Mouse (Mus musculus) ES-Bruce4 (cell line): Measurements from ENCODE around the gene Zranb3.

Experiments used
- CTCF ChIP-seq: IDR thresholded peaks from one replicate; pipeline ENCODE4 v1.8.1; 2011; ENCODE audit warnings: low read depth, low read length
- POLR2A ChIP-seq: IDR thresholded peaks from one replicate; pipeline ENCODE4 v1.8.1; 2011; ENCODE audit warnings: low read length; ENCODE audit not compliant: insufficient read depth

GRCm38 (mm10) chr1:128141039-128141438 is 38.2 kb upstream of the Zranb3 start:
- TF ChIP-seq POLR2A (no peak), CTCF (no peak)
